Mouse (Mus musculus) effector memory CD4-positive, alpha-beta T cell, adult 7 months (primary cell): ENCODE results near the gene Ache. TPM values are rescaled to one million over a fixed set of nuclear protein-coding genes. Genes with fewer than 3 reads are reported as not detected.

Experiments used
- polyA plus RNA-seq: library from polyadenylated mRNA; unstranded; fragments of 100-300 nt; shearing (Covaris generic); gene quantifications from one replicate; pipeline ENCODE4 v1.2.1, GENCODE M21; 2017

Gene Ache
- polyA plus RNA-seq, result not detected

DNA sequence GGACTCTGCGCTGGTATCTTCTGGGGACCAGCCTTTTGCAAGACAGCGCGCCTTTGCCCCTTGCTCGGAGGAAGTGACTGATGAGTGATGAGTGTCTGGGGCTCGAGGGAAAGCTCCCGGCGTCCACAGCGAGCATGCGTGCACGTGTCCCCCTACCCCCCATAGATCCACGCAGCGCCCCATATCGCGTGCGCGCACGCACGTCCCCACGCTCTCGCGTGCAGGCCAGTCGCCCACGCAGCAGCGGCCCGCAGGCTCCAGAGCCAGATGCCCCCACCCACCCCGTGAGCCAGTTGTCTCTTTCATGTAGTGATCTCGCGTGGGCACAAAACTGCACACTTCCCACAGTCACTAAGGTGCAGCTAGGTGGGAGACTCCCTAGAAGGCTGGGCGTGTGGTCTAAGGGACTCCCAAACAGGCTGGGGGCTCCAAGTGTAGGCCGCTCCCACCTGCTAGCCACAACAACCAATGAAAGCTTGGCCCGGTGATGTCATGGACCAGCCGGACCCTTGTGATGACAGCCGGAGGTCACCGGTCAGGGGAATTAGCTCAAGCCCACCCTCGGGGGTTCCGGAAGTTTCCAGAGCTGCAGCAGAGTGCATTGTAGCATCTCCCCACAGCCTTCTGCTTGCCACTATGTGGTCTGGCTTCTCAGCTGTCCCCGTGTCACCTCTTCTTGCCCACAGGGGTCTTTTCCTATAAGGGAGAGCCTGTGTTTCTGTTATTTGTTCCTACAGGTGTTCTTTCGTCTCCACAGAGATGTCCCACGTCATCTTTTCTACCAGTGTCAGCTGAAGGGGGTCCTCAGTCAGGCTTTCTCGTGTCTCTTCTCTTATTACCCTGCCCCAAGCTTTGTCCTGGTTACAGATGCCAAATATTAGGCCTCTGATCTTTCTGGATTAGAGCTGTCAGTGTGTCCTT, at the start of gene Ache:
Ache (plus strand) TSS at position 488 of the 921 bp plus-strand sequence.

GRCm38 (mm10) chr5:137293839-137294743, 6.8 kb downstream of the Ache start, which contains the start of gene Ufsp1:
Ufsp1 (plus strand) TSS chr5:137294629.

GRCm38 (mm10) chr5:137307071-137307912, 20.0 kb downstream of the Ache start, which contains the start of gene Srrt:
Srrt (minus strand) TSS chr5:137307674.

DNA sequence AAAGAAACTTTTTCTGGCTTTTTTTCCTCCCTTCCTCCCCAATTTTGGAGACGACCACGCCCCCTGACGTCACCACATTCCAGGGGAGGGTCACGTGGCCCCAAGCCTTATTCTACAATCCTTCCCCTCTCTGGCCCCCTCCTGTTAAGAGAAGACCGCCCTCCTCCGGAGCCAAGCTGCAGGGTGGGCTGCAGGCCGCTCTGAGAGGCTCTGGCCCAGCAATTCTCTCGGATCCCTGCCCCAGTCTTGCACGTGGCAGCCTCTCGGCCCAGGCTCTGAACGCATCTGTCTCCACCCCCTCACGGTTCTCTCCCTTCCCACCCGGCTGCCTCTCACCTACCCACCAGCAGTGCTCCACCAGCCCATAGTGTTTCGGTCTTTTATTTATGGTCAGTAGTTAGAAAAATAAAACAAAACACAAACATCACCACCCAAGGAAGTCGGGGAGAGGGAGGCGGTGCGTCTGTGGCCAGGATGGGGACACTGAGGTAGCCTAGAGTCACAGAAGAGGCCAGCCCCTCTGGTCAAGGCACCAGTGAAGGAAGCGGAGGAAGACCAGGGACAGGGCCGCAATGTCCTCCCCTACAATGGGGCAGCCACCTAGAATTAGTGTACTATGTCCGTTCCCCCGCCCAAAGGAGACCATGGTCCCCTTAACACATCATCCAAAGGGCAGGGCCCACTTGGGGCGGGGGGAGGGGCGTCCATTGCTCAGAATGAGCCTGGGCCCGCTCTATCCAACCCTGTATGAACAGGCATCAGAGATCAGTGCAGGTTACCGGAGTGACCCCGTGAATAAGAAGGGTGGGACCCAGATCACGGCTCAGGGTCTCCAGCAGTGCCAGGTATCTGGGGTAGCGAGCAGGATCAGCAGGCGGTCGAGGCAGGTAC, 27.1 kb downstream of the Ache start, which contains the start of gene Trip6:
Trip6 (minus strand) TSS at position 212 of the 891 bp plus-strand sequence.

DNA sequence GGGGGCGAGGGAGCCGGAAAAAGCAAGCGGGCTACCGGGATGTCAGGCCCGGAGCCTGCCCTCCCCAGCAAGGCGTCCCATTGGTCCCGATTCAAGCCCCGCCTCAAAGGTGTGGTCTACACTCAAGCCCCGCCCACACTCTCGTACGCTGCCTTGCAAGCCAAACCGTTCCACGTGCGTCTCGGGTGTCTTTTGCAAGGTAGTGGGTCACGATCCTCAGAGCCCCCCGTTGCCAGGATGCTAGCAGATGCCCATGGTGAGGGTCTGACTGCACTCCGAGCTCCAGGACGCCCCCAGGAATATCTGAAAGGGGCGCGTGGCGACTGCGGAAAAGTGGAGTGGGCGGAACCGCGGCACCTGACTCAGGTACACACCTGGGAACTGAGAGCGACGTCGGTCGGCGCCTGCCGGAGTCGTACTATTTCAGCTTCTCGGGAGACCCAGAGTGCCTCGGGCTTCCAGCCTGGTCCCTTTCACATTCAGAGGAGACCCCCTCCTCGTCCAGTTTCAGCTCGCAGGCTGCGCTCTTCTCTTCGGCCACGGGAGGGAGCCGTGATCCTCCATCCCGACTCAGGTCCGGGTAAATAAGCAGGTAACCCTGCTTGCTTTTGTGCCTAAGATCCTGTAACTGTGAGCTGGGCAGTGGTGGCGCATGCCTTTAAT, 46.3 kb downstream of the Ache start, which contains the start of gene Slc12a9:
Slc12a9 (minus strand) TSS at position 86 of the 663 bp plus-strand sequence.

Other genes starting within 250 kb of the Ache start
- gene Ap1s1, start 241.4 kb upstream of the Ache start, polyA plus RNA-seq, result 44.9 TPM
- gene Serpine1, start 215.3 kb upstream of the Ache start, polyA plus RNA-seq, result not detected
- 6.6 TPM for gene Trim56, start 171.3 kb upstream of the Ache start, polyA plus RNA-seq
- not detected for gene Muc3, start 138.2 kb upstream of the Ache start, polyA plus RNA-seq
- not detected for gene Muc3a, start 75.1 kb upstream of the Ache start, polyA plus RNA-seq
- not detected for gene Ufsp1, start 7.1 kb downstream of the Ache start, polyA plus RNA-seq
- 81.7 TPM for gene Srrt, start 20.2 kb downstream of the Ache start, polyA plus RNA-seq
- gene Trip6, start 26.9 kb downstream of the Ache start, polyA plus RNA-seq, result 2.7 TPM
- 9.4 TPM for gene Slc12a9, start 46.1 kb downstream of the Ache start, polyA plus RNA-seq
- not detected for gene Ephb4, start 62.6 kb downstream of the Ache start, polyA plus RNA-seq
- 0.51 TPM for gene Zan, start 189.5 kb downstream of the Ache start, polyA plus RNA-seq
- 24.9 TPM for gene Pop7, start 215.0 kb downstream of the Ache start, polyA plus RNA-seq
- gene Gigyf1, start 231.0 kb downstream of the Ache start, polyA plus RNA-seq, result 7.8 TPM
- gene Epo, start 245.7 kb downstream of the Ache start, polyA plus RNA-seq, result not detected
- 244 TPM for gene Gnb2, start 246.0 kb downstream of the Ache start, polyA plus RNA-seq